Mouse (Mus musculus) urinary bladder, adult 2 months (tissue): ENCODE results near the gene Olfr1535. TPM values are rescaled to one million over a fixed set of nuclear protein-coding genes. Genes with fewer than 3 reads are reported as not detected.

ENCODE experiments used
- DNase-seq: peaks from one replicate; pipeline ENCODE4 v3.0.0; 2022; ENCODE audit warnings: low spot score
- polyA plus RNA-seq: library from polyadenylated mRNA; depleted of rRNA; stranded (reverse); fragments of >200 nt; gene quantifications from 2 replicates; pipeline ENCODE4 v1.2.3, GENCODE M21; 2012; rRNA removed

Olfr1535 gene
- not detected in 2 replicates for polyA plus RNA-seq

- no peak for DNase-seq
Measured at GRCm38 (mm10) chr13:21559793-21560192, at the start of gene Olfr1535. Gene Olfr1535, minus strand, starts transcription at chr13:21559893.

GRCm38 (mm10) chr13:21591618-21592017, 31.9 kb upstream of the Olfr1535 start:
- DNase-seq, result no peak

GRCm38 (mm10) chr13:21581659-21582058, 22.0 kb upstream of the Olfr1535 start, which contains the start of gene Olfr1364:
Gene Olfr1364, minus strand, starts transcription at chr13:21581759.
- DNase-seq, result no peak

DNA sequence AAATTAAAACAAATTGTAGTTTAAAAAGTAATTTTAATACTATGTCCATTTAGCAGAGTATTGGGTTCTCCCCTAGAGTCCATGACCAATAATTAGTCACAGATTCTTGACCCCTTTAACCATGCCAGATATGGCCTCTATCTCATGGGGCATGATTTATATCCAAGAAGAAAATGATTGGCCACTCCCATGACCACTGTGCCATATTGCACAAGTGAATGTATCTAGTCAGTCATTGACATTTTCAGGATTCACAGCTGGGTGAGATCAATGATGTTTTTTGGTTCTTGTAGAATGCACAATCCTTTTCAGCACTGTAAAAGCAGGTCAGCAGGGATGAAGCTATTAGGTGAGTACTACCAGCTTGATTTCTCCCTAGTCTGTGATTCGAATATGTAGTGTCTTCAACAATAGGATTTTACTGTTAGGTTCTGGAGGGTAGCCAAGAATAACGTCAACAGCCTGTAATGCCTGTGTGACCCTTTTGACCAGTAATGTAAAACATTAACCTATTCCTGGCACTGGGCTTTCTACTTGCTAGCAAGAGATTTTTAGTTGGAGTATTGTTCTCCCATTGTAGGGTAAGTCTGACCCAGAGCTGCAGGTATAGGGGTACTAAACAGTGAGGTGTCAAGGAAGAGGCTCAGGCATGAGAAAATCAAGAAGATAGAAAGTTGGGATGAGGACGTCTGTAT, 9.1 kb downstream of the Olfr1535 start:
- DNase-seq, result no peak

DNA sequence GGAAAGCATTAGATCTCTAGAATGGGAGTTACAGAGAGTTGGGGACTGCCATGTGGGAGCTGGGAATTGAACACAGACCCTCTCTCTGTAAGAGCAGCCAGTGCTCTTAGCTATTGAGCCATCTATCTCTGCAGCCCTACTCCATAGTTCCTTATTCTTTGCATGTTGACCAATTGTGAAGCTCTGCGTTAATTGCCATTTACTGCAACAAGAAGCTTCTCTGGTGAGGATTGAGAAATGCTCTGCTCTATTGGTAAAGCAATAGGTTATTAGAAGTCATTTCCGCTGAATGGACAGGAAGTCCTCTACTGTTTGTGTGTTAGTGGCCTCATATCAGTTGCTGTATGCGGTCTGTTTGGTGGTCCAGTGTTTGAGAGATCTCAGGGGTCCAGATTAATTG, 10.2 kb downstream of the Olfr1535 start:
- no peak for DNase-seq

DNA sequence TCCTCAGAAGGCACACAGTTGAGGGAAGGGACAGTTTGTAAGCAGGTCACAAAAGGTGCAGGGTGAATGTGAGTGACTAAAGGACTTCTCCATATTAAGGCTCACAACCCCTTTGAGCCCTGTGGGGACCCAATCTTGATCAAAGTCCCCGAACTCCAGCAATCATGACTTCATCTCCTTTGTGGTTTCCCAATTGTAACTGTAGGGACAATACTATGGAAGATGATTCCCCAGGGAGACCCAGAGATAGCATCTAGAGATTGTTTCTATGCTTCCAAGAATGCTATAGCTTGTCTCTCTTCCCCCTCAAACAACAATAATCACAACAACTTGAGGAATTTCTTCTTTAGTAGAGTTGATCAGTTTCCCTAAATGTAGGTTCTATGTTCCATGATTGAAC, 17.0 kb downstream of the Olfr1535 start, which contains the start of gene Olfr1366:
Gene Olfr1366 (minus strand): TSS at position 101 of the 400 bp plus-strand sequence.
- no peak for DNase-seq

GRCm38 (mm10) chr13:21530781-21531201, 28.9 kb downstream of the Olfr1535 start, which contains the start of gene Zkscan8:
Gene Zkscan8, minus strand, starts transcription at chr13:21531120.
- peak; percentile 87 for DNase-seq

- DNase-seq, result no peak
Measured at GRCm38 (mm10) chr13:21530136-21530535, 29.6 kb downstream of the Olfr1535 start.

DNA sequence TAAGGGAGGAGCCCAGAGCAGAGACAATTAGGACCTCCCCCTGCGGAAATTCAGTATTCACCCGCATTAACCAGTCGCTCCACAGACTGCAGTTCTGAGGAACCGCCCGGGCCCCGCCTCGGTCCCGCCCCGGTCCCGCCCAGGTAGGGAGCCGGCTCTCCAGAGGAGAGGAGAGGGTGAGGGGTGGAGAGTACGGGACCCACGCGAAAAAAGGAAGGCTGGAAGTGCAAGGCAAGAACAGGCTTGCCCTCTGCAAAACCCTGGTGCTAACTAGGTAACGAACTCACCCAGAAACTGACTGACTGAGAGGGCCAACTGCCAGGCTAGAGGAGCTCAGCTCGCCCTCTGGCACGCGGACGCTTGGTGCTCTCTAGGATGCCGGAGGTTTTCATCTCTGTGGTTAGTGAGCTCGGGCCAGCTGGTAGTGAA, 53.5 kb downstream of the Olfr1535 start:
- peak; percentile 58 for DNase-seq

Other genes starting within 250 kb of the Olfr1535 start
- not detected in 2 replicates for gene Gpx6, start 247.8 kb downstream of the Olfr1535 start, polyA plus RNA-seq
- not detected in 2 replicates for gene Olfr1367, start 213.0 kb downstream of the Olfr1535 start, polyA plus RNA-seq
- gene Zscan12, start 197.1 kb downstream of the Olfr1535 start, polyA plus RNA-seq, result 7.9 and 8.0 TPM in 2 replicates
- gene Zkscan3, start 157.1 kb downstream of the Olfr1535 start, polyA plus RNA-seq, result 56.6 and 76.3 TPM in 2 replicates
- 2.2 and 2.5 TPM in 2 replicates for gene Pgbd1, start 118.8 kb downstream of the Olfr1535 start, polyA plus RNA-seq
- gene Zscan26, start 106.2 kb downstream of the Olfr1535 start, polyA plus RNA-seq, result 69.8 and 74.6 TPM in 2 replicates
- 1.0 and 1.1 TPM in 2 replicates for gene Nkapl, start 91.4 kb downstream of the Olfr1535 start, polyA plus RNA-seq
- 3.2 and 3.6 TPM in 2 replicates for gene Zkscan4, start 81.0 kb downstream of the Olfr1535 start, polyA plus RNA-seq
- not detected in 2 replicates for gene Gm10065, start 80.5 kb downstream of the Olfr1535 start, polyA plus RNA-seq
- 0.86 and 1.2 TPM in 2 replicates for gene AK157302, start 64.7 kb downstream of the Olfr1535 start, polyA plus RNA-seq
- gene Gm11273, start 58.5 kb downstream of the Olfr1535 start, polyA plus RNA-seq, result 21.2 and 21.6 TPM in 2 replicates
- gene Zkscan8, start 28.8 kb downstream of the Olfr1535 start, polyA plus RNA-seq, result 8.4 and 8.6 TPM in 2 replicates
- not detected in 2 replicates for gene Olfr1366, start 17.1 kb downstream of the Olfr1535 start, polyA plus RNA-seq
- not detected in 2 replicates for gene Olfr1364, start 21.9 kb upstream of the Olfr1535 start, polyA plus RNA-seq
- gene Olfr1362, start 54.1 kb upstream of the Olfr1535 start, polyA plus RNA-seq, result not detected in 2 replicates
- not detected in 2 replicates for gene Olfr11, start 82.6 kb upstream of the Olfr1535 start, polyA plus RNA-seq
- not detected in 2 replicates for gene Olfr1361, start 103.5 kb upstream of the Olfr1535 start, polyA plus RNA-seq
- gene Olfr1360, start 117.5 kb upstream of the Olfr1535 start, polyA plus RNA-seq, result not detected in 2 replicates
- gene Olfr1359, start 138.2 kb upstream of the Olfr1535 start, polyA plus RNA-seq, result not detected in 2 replicates
- 0.91 TPM in 1 of 2 replicates, not detected in the other for gene Hist1h2bl, start 156.2 kb upstream of the Olfr1535 start, polyA plus RNA-seq
- gene Hist1h2ai, start 156.5 kb upstream of the Olfr1535 start, polyA plus RNA-seq, result not detected in 2 replicates
- gene Hist1h3h, start 157.8 kb upstream of the Olfr1535 start, polyA plus RNA-seq, result not detected in 2 replicates
- gene Hist1h2bm, start 162.2 kb upstream of the Olfr1535 start, polyA plus RNA-seq, result 0.25 TPM in 1 of 2 replicates, not detected in the other
- gene Hist1h4j, start 175.2 kb upstream of the Olfr1535 start, polyA plus RNA-seq, result 1.2 and 1.7 TPM in 2 replicates
- gene Hist1h4k, start 190.6 kb upstream of the Olfr1535 start, polyA plus RNA-seq, result 1.4 and 1.5 TPM in 2 replicates
- gene Hist1h2ak, start 193.9 kb upstream of the Olfr1535 start, polyA plus RNA-seq, result 0.28 TPM in 1 of 2 replicates, not detected in the other
- gene Hist1h2bn, start 194.2 kb upstream of the Olfr1535 start, polyA plus RNA-seq, result 0.96 and 1.9 TPM in 2 replicates
- 0.39 and 0.44 TPM in 2 replicates for gene Hist1h1b, start 220.7 kb upstream of the Olfr1535 start, polyA plus RNA-seq
- gene Hist1h3i, start 223.5 kb upstream of the Olfr1535 start, polyA plus RNA-seq, result 0.65 and 0.96 TPM in 2 replicates
- not detected in 2 replicates for gene Hist1h2an, start 227.3 kb upstream of the Olfr1535 start, polyA plus RNA-seq
- gene Hist1h2bp, start 227.6 kb upstream of the Olfr1535 start, polyA plus RNA-seq, result 0.16 TPM in 1 of 2 replicates, not detected in the other